Mouse (Mus musculus) brain, embryonic 14.5 days (tissue): Measurements from ENCODE around the gene Polg2.

ENCODE experiments used
- CTCF ChIP-seq: fragments of 200-500 bp; IDR thresholded peaks from 2 replicates; pipeline ENCODE4 v1.5.1; 2012; ENCODE audit warnings: inconsistent platforms, mild to moderate bottlenecking, moderate library complexity, borderline replicate concordance; ENCODE audit not compliant: insufficient read depth, insufficient read length; ENCODE audit errors: extremely low read depth
- POLR2A ChIP-seq: fragments of 200-500 bp; IDR thresholded peaks from 2 replicates; pipeline ENCODE4 v1.6.1; 2012; ENCODE audit warnings: mild to moderate bottlenecking, inconsistent platforms, borderline replicate concordance; ENCODE audit not compliant: poor library complexity, insufficient read depth, insufficient read length, severe bottlenecking; ENCODE audit errors: extremely low read depth

DNA sequence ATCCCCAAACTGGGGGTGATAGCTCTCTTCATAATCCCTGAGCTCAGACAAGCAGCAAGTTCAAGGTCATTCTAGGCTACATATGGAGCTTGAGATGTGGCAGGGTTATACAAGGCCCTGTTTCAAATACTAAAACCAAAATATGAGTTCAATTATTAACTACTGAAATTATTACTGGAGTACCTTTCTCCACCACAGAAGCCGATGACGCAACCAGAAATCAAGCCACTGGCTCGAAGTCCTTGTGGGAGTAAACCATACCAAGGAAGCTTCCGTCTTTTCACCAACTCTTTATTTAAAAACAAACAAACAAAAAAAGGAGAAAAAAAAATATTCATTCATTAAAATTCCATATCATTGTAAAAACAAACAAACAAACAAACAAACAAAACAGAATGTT, 2.4 kb downstream of the Polg2 start:
- TF ChIP-seq CTCF: no peak
- TF ChIP-seq POLR2A: no peak
